Mouse (Mus musculus): ENCODE results near the gene Sema3c. TPM values are rescaled to one million over a fixed set of nuclear protein-coding genes. Genes with fewer than 3 reads are reported as not detected.

Gene Sema3c
- total RNA-seq, 2 experiments from 2014 or later: not detected

DNA sequence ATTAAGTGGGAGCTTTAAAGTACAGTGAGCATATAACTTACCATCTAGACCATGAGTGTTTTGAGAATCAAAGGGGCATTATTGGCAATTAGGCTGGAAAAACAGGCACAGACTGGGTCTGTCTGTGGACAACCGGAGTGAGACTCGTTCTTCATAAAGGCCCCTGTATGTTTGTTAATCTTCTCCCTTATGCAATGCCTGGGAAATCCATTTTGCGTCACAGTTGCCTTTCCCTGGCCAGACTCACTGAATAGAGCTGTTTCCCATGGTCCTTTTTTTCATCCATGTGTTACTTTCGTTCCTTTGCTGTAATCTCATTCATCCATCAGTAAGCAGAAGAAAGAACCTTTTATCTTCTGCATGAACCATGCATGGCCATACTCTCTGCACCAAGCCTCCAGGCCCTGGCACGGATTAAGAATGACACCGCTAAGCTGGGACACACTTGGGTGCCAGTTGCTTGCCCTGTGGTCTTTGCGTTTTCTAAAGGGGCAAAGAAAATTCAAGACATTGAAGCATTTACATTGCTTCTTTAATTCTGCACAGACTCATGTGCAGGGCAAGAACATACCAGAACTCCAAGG lies 73.7 kb downstream of the Sema3c start:
- ATAC-seq (ENCODE audit: poor library complexity, severe bottlenecking): no peak

DNA sequence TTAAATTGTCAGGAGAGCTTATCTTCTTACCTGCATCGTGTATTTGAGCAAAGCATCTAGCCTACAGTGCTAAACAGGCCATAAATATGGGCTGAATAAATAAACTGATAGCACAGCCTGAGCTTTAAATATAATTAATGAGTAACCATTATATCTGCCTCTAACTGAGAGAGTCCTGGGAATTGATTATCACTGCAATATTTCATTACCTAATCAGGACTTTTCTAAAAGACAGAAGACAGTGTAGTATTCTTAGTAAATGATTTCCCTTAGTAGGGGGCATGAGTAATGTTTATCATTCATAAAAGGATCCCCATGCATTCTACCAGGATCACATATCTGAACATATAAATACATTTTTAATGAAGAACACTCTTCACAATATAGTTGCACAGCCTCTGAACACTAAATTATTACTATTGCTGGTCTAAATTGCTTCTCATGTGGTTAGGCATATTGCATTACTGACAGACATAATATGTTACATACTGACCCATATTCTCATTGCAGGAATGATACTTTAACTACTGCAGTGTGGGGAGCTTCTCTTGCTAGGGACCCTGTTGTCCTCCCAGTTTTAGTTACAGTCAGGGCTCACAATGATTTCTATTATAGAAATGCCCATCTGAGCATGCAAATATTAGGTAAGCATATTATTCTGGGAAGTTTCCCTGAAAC lies 74.9 kb downstream of the Sema3c start:
- no peak for ATAC-seq (ENCODE audit: poor library complexity, severe bottlenecking)

DNA sequence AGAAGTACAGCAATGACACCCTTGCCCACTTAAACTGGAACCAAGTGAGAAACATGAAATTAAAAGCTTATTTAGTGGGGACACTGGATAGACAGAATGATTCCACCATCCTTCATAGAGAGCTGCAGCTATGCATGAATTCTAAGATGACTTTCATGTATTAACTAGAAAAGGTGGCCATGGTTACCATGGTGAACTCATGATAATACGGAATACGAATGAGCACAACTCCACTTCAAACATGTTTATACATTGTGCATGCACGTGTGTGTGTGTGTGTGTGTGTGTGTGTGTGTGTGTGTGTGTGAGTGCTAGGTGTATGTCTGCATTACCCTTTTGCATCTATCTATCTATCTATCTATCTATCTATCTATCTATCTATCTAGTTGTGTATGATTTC lies 87.1 kb downstream of the Sema3c start:
- ATAC-seq (ENCODE audit: poor library complexity, severe bottlenecking): no peak

DNA sequence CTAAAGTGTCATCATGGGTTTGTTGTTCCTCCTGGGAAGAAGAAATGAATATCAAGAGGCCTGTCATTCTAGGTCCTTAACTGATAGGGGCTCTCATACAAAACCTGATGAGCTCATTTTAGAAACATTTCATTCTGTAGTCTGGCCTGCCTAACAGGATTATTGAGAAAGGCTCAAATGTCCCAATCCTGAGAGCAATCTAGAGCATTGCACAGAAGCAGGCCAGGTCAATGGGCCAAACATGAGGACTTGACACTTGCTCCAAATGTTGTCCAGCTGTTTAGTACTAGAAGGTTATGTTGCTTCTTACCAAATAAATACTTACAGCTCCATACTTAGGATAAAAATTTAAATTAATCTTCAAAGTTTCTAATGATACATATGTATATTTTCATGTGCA lies 97.3 kb downstream of the Sema3c start:
- no peak for ATAC-seq (ENCODE audit: poor library complexity, severe bottlenecking)

DNA sequence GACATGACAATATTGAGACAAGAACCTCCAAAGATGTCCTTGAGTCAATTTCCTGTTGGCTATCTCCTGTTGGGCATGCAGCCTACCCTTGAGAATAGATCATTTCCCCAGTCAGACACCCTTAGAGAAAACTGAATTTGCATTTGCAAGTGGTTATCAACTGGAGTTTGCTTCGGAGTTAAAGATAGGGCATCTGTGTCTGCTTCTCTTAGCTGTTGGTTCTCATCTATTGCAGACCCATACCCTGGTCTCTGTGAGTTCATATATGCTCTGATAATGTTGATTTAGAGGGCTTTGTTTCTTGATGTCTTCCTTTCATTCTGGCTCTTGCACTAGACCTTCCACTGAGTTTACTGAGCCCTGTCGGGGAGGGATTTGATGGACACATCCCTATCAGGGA lies 106.8 kb downstream of the Sema3c start:
- ATAC-seq (ENCODE audit: poor library complexity, severe bottlenecking): no peak

DNA sequence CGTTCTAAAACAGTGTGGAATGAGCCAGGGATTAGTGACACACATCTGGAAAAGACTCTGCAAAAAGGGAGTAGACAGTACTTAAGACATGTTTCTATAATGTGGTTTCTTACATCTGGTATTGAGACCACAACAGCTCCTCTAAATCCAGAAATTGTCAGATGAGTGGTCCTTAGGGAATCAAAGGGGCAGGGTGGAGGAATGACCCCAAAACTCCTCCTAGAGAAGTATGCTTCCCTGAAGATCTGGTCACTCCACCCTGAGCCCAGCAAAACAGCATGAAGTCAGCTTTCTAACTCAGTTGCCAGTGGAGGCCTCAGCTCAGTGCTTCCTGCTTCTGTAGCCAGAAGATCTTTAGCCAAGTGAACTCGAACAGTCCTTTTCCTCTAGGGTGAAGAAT lies 115.0 kb downstream of the Sema3c start:
- ATAC-seq (ENCODE audit: poor library complexity, severe bottlenecking): no peak

DNA sequence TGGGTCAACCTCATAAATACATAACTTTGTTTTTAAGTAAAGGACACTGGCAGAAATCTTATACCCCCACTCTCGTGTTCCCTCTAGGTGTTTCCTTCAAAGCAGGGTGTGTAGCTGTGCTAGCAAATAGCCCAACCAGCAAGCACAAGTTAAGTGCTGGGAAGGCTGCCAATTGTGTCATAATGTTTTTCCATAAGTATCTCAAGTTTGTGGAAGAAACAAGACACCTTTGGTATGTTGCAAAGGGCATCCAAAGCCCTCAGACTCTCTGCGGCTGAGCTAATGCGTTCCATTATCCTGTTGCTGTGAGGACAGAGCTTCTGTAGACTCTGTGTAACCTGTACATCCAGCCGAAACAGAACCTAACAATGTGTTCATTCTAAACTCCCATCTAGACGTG lies 115.5 kb downstream of the Sema3c start:
- ATAC-seq (ENCODE audit: poor library complexity, severe bottlenecking): no peak

DNA sequence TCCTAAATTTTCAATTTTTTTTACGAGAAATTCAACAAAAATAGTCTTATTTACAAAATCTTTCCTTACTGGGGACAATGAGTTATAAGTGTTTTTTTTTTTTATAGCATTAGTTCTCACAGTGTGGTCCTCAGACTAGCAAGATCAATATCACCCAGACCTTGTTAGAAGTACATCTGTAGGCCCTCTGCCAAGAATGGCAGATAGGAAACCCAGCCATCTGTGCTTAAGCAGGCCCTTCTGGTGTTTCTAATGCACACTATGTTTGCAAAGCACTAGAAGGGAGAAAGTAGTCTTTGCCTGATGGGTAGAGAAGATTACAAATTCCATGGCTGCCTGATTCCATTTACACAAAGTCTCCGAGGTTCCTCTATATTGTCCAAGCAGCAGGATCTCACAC lies 121.3 kb downstream of the Sema3c start:
- no peak for ATAC-seq (ENCODE audit: poor library complexity, severe bottlenecking)

DNA sequence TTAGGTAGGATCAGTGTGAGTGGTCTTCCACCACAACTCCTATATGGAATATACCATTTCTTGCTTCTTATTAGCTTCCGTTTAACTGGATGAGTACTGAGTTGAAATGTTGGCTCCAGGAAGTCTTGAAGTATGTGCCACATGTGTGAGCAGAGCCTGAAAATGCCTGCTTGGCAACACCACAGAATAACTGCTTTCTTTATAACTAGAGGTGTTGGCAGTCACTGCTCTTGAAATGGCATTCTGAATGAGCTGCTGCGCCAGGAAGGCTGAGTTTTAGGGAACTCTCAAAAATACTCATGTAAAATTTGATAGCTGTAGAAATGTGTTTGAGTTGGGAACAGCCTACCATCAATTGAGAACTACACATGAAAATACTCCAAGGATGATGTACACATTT lies 124.8 kb downstream of the Sema3c start:
- ATAC-seq (ENCODE audit: poor library complexity, severe bottlenecking): no peak

DNA sequence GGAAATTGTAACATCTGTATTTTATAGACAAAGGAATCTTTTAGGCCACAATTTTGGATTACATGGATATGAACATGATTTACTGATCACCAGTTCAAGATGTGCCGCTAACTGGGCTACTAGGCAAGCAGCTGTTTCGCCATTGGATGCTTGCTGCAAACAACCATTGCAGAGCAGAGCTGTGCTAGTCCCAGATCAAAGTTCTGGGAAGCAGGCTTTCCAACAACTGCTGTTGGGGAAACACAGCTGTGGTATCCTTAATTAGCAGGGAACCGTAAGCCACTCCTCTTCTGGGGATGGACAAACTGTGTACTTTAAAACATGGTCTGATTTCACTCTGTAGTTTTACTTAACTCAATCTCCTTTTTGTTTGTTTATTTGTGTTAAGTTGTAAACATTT lies 130.1 kb downstream of the Sema3c start:
- no peak for ATAC-seq (ENCODE audit: poor library complexity, severe bottlenecking)

DNA sequence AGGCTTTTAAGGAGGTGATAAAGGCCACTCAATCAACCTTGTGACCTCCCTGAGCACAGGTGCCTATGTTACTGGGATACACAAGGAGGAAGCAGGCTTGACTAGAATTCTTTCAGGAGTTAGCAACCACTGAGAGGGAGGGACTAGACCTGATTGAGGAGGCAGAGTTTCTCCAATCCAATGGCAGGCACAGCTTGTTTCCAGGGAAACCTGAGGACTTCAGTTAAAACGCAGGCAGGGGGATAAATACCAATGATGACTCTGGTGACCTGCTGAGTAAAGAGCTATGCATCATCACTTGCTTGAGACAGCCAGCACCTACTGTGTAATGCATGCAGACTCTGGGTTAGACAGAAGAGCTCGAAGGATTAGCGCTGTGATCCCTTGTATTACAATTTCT lies 133.0 kb downstream of the Sema3c start:
- no peak for ATAC-seq (ENCODE audit: poor library complexity, severe bottlenecking)

DNA sequence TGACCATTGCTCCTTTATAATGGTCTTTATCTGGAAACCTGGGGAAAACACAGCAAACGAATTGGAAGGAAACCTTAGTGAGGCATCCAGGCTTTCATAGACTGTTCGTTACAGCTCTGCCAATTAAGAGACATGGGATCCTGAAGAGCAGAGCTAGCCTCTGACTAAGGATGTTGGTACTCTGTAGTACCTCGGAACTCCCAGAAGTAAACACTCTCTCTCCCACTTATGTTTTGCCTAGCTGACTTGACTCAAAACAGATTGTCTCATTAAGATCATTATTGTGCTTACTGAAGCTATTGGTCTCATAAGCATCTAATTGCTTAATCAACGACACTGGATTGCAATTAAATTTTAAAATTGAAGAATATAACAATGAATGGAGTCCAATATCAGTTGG lies 138.3 kb downstream of the Sema3c start:
- ATAC-seq (ENCODE audit: poor library complexity, severe bottlenecking): no peak

DNA sequence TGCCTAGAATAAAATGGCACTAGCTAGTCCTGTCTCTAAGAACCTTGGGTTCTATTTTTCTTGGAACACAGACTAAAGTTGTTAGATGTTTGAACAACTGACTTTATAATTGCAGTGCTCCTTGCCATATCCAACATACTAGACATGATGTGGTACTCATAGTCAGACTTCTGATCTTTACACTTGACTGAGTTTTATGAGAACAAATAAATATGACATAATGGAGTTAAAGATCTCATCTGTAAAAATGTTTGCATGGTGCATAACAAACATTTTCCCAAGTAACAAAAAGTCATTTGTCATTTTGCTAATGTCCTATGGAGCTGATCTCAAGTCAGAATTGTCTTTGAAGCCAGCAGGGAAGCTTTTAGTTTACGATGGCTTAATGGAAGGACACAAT lies 141.1 kb downstream of the Sema3c start:
- no peak for ATAC-seq (ENCODE audit: poor library complexity, severe bottlenecking)

DNA sequence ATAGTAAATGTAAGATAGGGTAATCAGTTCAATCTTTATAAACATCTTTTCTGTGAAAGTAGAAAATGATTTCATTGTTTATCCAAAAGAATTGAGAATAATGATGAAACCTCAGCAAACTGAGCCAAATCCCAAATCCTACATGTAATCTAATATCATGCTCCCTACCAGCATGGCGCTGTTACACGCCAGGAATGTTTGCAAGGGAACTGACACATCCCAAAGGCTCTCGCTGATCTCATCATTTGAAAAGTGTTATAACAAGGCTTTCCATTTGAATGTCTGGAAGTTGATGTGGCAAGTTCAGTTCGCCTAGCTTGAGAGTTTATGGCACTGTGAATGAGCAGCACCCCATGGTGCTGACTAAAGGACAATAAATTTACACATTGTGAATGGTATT lies 145.9 kb downstream of the Sema3c start:
- no peak for ATAC-seq (ENCODE audit: poor library complexity, severe bottlenecking)

DNA sequence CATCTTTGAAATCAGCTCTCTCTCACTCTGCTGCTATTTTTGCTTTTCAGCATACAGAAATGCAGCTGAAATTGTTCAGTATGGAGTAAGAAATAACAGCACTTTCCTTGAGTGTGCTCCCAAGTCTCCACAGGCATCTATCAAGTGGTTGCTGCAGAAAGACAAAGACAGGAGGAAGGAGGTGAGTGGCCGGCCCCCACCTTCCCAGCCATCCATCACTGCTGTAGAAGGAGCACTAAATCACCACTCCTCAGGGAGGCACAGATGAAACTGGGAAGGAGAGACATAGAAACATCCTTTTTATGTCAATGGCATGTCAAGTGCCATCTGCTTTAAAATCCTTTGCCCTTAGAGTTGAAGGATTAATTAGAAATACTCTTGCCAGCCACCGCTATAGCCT lies 149.9 kb downstream of the Sema3c start:
- no peak for ATAC-seq (ENCODE audit: poor library complexity, severe bottlenecking)

DNA sequence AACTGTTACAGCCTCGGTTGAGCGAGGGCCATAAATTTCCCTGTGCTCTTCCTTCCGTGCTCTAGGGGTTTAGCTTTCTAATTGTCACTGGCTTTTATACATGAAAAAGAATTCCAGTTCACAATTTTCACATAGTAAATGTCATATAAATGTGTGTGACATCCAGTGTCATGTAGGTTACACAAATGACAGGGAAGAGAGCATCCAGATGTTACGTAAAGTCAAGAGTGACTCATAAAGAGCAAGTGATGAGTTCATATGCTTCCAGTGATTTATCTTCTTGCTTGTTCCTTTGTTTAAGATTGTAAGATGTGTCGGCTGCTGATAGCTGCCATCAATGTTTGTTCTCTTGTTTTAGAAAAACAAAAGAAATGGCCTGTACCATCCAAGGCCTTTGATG lies 154.0 kb downstream of the Sema3c start:
- ATAC-seq (ENCODE audit: poor library complexity, severe bottlenecking): no peak

DNA sequence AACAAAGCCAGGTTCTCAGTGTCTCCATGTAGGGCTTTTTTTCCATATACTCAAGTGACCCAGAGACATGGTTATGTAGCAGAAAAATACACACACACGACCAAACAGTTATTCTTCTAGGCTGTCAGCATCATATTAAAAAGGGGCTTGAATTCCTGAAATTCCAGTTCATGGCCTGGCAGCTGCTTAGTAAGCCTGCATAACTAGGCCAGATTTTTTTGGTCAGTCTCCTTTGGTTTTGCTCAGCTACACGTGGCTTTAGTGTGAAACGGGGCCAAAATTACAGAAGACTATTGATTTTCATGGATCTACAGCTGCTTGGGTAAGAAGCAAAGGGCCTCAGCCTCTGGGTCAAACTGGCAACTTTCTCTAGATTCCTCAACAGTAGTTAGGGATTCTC lies 165.7 kb downstream of the Sema3c start:
- ATAC-seq (ENCODE audit: poor library complexity, severe bottlenecking): no peak

DNA sequence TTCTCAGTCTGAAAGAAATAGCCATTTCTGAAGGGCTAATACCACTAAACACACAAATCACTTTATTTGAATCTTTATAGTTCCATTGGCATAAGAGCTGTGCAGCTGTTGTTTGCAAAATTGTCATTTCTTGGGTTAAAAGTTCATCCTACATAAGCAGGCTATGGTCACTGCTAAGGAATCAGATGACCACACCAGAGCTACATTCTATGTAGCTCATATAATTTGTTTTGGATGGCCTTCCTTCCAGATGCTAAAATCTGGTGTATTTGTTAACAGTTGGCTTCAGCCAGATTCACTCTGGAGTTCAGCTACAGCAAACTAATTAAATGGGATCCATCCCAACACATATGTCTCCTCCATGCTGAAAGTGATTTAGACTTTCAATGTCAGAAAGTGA lies 172.4 kb downstream of the Sema3c start:
- no peak for ATAC-seq (ENCODE audit: poor library complexity, severe bottlenecking)

DNA sequence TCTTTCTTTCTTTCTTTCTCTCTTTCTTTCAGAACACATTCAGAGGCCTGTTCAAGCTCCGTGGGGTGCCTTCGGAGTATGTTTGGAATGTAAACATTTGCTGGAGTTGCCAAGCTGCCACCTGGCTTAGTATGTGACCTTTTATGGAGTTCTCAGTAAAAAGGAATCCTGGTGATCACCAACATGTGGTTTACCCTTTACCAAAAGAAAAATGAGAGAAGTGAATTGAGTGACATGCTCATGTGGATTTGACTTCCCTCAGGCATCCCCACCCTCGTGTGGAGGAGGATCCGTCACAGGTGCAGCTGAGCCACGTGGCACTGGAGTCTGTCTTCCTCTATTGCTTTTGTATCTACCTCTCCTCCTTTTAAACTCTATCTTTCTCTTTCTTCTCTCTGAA lies 173.1 kb downstream of the Sema3c start:
- ATAC-seq (ENCODE audit: poor library complexity, severe bottlenecking): no peak

DNA sequence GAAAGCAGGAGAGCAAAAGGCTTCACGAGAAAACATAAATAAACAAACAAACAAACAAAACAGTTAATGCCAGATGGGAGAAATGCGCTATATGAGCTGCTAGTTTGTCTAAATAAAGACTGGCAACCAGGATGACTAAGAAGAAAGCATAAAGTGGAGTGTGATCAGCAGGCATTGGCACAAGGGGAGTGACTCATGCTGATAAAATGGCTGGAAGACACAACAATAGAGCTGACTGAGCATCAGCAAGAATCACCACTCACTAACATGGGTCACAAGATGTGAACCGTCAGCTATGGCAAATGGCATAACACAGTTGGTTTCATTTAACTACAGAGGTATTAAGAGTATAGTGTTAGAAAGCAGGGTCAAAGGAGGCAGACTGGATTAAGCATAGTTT lies 174.2 kb downstream of the Sema3c start:
- ATAC-seq (ENCODE audit: poor library complexity, severe bottlenecking): no peak

DNA sequence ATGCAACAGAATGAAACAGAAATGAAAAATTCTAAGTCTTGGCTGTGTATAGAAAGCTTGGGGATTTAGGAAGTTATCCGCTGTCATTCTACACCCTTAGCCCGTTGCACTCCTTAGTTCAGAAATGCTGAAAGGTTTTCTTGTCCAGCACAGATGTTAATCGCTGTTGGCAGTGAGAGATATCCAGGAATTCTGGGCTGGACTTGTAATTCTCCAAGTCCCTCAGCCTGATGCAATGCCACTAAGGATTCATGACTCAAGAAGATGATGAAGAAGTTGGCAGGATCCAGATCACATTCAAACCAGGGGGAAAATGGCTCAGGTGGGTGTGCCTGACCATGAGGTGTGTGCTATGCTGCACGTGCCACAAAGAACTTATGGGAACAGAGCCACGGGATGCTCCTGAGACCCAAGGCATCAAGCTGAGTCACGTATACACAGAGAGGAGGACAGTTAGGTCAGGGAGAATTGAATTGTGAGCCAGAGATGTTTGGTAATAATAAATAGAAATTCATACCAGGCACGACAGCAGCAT lies 179.5 kb downstream of the Sema3c start:
- no peak for ATAC-seq (ENCODE audit: poor library complexity, severe bottlenecking)

DNA sequence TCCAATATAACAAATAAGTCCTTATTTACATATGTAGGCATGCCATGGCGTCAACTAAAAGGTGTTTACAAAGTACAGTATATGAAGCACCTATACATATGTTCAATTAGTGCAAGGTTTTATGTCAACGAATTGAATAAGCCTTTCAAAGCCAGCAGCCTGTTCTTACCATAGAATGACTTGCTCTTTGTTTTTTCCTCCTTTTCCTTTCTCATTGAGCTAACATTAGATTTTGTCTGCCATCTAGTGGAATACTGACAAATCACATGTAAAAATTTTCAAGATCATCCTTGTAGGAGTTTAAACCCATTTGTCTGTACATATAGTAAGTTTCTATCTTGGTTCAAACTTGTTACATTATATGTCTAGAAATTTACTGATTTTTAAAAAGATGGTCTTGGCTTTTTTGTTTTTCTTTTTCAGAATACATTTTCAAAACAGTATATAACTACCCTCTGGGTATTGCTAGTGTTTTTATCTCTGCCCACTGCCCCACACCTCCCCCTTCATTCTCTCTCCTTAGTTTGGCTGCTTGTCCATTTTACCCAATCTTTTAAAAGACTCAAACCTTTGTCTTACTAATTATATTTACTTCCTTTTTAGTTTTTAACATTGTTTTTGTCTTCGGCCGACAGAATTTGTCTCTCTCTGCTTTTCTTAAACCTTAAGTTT lies 192.1 kb downstream of the Sema3c start:
- no peak for ATAC-seq (ENCODE audit: poor library complexity, severe bottlenecking)

All from megakaryocyte, adult 5-6 weeks (primary cell).